Mouse (Mus musculus): Measurements from ENCODE around the gene Itm2b.

The Itm2b gene

GRCm38 (mm10) chr14:73334926-73335805, 49.9 kb downstream of the Itm2b start:
- in situ Hi-C loops (cut with MboI; ENCODE audit: low pct_unique_long_range_greater_than_20kb in 1 of 2, low sequenced_read_pairs in 2 of 2, unreplicated experiment in 1 of 2) = no loop called here

DNA sequence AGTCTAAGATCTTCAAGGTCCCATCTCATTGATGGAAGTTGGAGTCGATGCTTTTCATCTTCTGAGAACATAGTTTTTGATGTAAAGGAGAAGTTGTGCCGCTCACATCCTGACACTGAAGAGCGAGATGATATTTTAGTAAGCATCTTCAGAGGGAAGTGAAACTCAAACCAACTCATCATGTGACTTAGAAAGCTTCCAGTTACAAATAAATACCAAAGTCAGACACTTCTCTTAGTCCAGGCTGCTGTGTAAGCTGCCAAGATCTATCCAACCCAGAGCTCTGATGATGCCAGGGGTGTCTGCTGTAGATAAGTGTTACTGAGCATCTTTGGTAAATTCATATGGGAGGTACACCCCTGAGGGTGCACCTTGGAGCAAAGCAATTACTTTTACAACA, 51.2 kb downstream of the Itm2b start:
- in situ Hi-C loops (cut with MboI; ENCODE audit: low pct_unique_long_range_greater_than_20kb in 1 of 2, low sequenced_read_pairs in 2 of 2, unreplicated experiment in 1 of 2) = no loop called here

- in situ Hi-C loops (cut with MboI; ENCODE audit: low pct_unique_long_range_greater_than_20kb in 1 of 2, low sequenced_read_pairs in 2 of 2, unreplicated experiment in 1 of 2) = no loop called here
These were observed 53.7 kb downstream of the Itm2b start for GRCm38 (mm10) chr14:73331386-73331785.

DNA sequence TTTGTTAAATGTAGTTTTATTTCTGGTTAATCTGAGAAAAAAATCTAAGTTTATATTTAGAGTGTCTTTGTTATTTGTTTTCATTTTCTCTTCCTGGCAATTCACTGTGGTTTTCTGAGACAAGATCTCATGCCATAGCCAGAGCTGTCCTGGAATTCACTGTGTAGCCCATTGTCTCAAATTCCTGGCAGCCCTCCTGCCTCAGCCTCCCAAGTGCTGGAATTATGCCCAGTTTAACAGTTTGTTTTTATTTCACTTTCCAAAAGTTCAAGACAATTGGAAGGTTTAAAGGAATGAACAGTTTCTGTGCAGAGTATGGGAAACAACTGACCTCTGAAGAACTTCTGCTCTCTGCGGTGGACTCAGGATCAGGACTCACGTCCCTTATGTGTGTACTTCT, 55.2 kb downstream of the Itm2b start:
- in situ Hi-C loops (cut with MboI; ENCODE audit: low pct_unique_long_range_greater_than_20kb in 1 of 2, low sequenced_read_pairs in 2 of 2, unreplicated experiment in 1 of 2) = no loop called here

DNA sequence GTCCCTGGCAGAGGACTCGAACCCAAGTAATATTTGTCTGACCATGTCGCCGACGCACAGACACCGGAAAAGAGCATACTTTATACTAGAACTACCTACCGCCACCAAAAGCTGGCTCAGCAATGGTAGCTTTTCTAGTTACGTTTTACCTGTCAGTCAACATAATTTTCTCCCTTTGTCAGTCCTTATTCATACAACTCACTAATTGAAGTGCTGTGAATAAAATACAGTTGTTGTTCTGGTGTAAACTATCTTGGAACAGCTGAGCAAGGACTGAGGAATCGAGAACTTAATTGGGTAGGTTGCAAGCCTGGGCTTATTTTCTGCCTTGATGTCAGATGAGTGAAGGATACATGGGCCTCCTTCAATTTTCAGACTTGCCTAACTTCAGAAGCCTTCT, 58.6 kb downstream of the Itm2b start:
- in situ Hi-C loops (cut with MboI; ENCODE audit: low pct_unique_long_range_greater_than_20kb in 1 of 2, low sequenced_read_pairs in 2 of 2, unreplicated experiment in 1 of 2) = no loop called here

- in situ Hi-C loops (cut with MboI; ENCODE audit: low pct_unique_long_range_greater_than_20kb in 1 of 2, low sequenced_read_pairs in 2 of 2, unreplicated experiment in 1 of 2) = no loop called here
These were observed 59.4 kb downstream of the Itm2b start, which contains the start of gene Rb1 for GRCm38 (mm10) chr14:73325456-73326381. Rb1 (minus strand) TSS chr14:73325822.

DNA sequence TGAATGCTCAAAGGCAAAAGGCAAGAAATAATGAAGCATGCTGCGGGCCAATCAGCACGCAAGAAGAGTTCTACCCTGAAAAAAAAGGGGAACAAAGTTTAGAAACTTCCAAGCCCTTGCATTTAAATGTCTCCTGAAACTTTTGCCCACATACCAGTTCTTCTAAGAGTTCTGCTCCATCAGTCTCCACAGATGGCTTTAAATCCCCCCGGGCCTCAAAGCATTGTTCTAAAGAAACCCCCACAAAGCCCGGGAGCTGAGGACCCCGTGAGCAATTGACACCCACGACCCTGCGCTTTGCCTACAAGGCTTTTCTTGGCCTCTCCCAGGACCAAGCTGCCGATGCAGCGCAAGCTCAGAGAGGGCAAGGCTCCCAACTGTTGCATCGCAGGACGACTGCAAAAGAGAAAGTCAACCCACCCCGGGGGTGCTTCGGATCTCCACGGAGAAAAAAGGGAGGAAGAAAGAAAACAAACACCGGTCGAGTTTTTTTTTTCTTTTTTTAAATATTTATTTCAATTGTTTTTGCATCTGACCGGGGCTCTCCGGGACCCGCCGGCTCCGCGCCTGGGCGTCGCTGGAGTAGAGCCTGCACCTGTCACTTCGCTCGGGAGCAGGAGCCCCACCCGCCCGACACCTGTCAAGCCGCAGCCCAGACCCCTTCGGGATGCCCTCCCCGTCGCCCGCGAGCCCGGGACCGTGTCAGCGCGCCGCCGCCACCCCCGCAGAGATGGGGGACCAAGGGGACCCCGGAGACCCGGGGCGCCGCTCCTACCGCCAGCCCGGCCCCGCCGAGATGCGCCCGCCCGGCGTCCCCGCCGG, 60.2 kb downstream of the Itm2b start:
- in situ Hi-C loops (cut with MboI; ENCODE audit: low pct_unique_long_range_greater_than_20kb in 1 of 2, low sequenced_read_pairs in 2 of 2, unreplicated experiment in 1 of 2) = no loop called here

GRCm38 (mm10) chr14:73323965-73324364, 61.1 kb downstream of the Itm2b start:
- in situ Hi-C loops (cut with MboI; ENCODE audit: low pct_unique_long_range_greater_than_20kb in 1 of 2, low sequenced_read_pairs in 2 of 2, unreplicated experiment in 1 of 2) = no loop called here

DNA sequence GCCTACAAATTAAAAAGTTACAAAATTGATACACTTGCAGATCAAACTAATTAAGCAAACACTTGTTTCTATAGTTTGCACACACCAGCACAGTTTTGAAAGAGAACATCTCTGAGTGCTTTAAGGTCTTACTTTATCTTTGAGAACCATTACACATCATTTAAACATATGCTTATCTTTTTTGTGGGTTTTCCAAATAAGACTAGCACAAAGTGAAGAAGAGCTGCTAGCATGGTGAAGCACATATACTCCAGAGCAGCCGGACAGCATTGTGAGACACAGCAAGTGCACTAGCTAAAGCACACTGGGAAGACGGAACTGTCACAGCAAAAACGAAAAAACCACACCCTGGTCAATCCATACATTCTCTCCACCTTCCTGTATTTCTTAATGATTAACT, 62.9 kb downstream of the Itm2b start:
- in situ Hi-C loops (cut with MboI; ENCODE audit: low pct_unique_long_range_greater_than_20kb in 1 of 2, low sequenced_read_pairs in 2 of 2, unreplicated experiment in 1 of 2) = no loop called here

DNA sequence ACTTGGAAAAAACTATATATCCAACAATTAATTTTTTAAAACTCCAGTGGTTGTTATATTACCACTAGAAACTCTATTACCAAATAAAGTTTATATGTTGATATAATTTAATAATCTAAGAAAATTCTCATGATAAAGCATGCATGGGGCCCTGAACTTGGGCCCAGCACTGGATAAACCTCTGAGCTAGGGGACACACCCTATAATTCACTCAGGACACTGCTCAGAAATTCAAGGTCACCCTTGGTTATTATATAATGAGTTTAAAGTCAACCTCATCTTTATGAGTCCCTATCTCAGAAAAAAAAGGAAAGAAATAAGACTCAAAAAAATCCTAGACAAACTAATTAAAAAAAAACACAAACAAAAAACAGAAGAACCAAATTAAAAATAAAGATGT, 68.2 kb downstream of the Itm2b start:
- in situ Hi-C loops (cut with MboI; ENCODE audit: low pct_unique_long_range_greater_than_20kb in 1 of 2, low sequenced_read_pairs in 2 of 2, unreplicated experiment in 1 of 2) = no loop called here

DNA sequence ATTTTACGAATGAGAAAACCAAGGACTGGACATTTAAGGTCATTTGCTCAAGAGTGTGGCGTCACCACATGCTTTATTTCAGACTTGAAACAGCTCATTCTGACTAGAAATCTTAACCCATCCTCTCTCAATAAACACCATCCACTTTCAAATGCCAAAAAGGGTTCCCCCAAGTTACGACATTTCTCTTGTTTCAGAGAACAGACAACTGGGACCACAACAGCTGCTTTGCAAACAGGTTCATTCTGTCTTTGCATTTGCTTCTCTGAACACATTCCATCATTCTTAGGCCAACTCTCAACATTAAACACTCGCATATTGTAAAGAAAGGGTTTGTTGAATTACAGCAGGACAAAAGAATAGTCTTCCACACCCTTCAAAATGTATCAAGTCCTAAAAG, 71.2 kb downstream of the Itm2b start:
- in situ Hi-C loops (cut with MboI; ENCODE audit: low pct_unique_long_range_greater_than_20kb in 1 of 2, low sequenced_read_pairs in 2 of 2, unreplicated experiment in 1 of 2) = no loop called here

DNA sequence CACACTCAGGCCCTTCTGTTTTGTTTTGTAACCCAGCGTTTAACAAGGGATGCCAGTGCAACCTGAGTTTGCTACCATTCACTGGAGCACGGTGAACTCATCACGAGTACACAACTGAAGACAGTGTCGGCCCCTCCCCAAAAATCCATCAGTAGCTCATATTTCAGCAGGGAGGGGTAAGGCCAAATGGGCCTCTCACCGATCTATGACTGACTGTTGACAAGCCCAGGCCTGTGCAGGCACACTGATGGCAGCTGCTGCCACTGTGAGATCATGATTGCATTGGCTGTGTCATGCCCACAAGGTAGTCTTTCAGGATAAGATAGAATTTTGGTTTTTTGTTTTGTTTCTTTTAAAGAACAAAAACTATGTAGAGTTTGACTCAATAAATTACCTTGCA, 71.7 kb downstream of the Itm2b start:
- in situ Hi-C loops (cut with MboI; ENCODE audit: low pct_unique_long_range_greater_than_20kb in 1 of 2, low sequenced_read_pairs in 2 of 2, unreplicated experiment in 1 of 2) = no loop called here

GRCm38 (mm10) chr14:73312909-73313308, 72.2 kb downstream of the Itm2b start:
- in situ Hi-C loops (cut with MboI; ENCODE audit: low pct_unique_long_range_greater_than_20kb in 1 of 2, low sequenced_read_pairs in 2 of 2, unreplicated experiment in 1 of 2) = no loop called here
